Mouse (Mus musculus) liver, embryonic 12.5 days (tissue): ENCODE results near the gene Tram2. TPM values are rescaled to one million over a fixed set of nuclear protein-coding genes. Genes with fewer than 3 reads are reported as not detected.
A peak's percentile ranks its signal among the peaks of the same experiment; 100 is the strongest.

ENCODE experiments used
- ATAC-seq: fragments of 200-750 bp; cut with Nextera tagmentation; 2 replicates; pipeline ENCODE4 v1.8.0; 2017; ENCODE audit warnings: moderate number of reproducible peaks, mild to moderate bottlenecking, moderate library complexity
- H3K27ac ChIP-seq: fragments of 300-500 bp; sonication (generic); 2 replicates; pipeline ENCODE4 v1.5.1; 2016; ENCODE audit warnings: mild to moderate bottlenecking
- H3K27me3 ChIP-seq: fragments of 300-500 bp; sonication (generic); replicated peaks from 2 replicates; pipeline ENCODE4 v1.6.1; 2016; ENCODE audit warnings: mild to moderate bottlenecking, moderate library complexity
- H3K36me3 ChIP-seq: fragments of 300-500 bp; sonication (generic); 2 replicates; pipeline ENCODE4 v1.6.1; 2016; ENCODE audit warnings: mild to moderate bottlenecking, moderate library complexity
- H3K4me1 ChIP-seq: fragments of 300-500 bp; sonication (generic); 2 replicates; pipeline ENCODE4 v1.6.1; 2016
- H3K4me2 ChIP-seq: fragments of 300-500 bp; sonication (generic); 2 replicates; pipeline ENCODE4 v1.6.1; 2016; ENCODE audit warnings: mild to moderate bottlenecking, moderate library complexity
- H3K4me3 ChIP-seq: fragments of 300-500 bp; sonication (generic); 2 replicates; pipeline ENCODE4 v1.5.1; 2016; ENCODE audit warnings: mild to moderate bottlenecking, moderate library complexity
- H3K9ac ChIP-seq: fragments of 300-500 bp; sonication (generic); 2 replicates; pipeline ENCODE4 v1.6.1; 2016; ENCODE audit warnings: mild to moderate bottlenecking, moderate library complexity
- H3K9me3 ChIP-seq: fragments of 300-500 bp; sonication (generic); replicated peaks from 2 replicates; pipeline ENCODE4 v1.6.1; 2016; ENCODE audit warnings: mild to moderate bottlenecking, moderate library complexity
- WGBS: fragments of 180-500 bp; shearing (Covaris S2); methylation state at CpG from one replicate; pipeline ENCODE4 v1.1.7; 2016; ENCODE audit not compliant: insufficient replicate concordance; 5-methylcytosine and 5-hydroxymethylcytosine counted together
- polyA plus RNA-seq: library from polyadenylated mRNA; unstranded; fragments of >200 nt; fragmentation: Nextera tagmentation; extraction: Ambion mirVana; gene quantifications from 2 replicates; pipeline ENCODE4 v1.2.1, GENCODE M21; 2016

Gene Tram2
- polyA plus RNA-seq, 1 experiment from 2014 or later = 1.6 TPM

DNA sequence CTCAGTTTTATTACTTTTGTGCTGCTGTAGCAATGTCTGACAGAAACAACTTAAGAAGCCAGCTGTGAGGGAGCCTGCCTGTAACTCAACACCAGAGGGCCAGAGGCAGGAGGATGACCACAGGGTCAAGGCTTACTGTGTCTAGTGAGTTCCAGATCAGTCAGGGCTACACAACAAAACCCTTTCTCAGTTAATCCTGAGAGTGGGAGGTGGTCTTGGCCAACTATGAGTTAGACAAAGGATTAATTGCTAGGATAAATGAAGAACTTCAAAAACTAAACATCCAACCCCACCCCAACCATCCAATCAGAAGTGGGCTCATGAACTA, 45.3 kb downstream of the Tram2 start:
- H3K9ac ChIP-seq = no peak overlapping the region
- H3K4me2 ChIP-seq = no peak overlapping the region
- no peaks in the 10 kb centered on the region for H3K4me1 ChIP-seq
- no peaks in the 10 kb centered on the region for H3K36me3 ChIP-seq
- no peaks in the 10 kb centered on the region for H3K27me3 ChIP-seq
- no peak overlapping the region for H3K4me3 ChIP-seq
- H3K9me3 ChIP-seq = no peaks in the 10 kb centered on the region
- H3K27ac ChIP-seq = no peak overlapping the region
- ATAC-seq = no peak

DNA sequence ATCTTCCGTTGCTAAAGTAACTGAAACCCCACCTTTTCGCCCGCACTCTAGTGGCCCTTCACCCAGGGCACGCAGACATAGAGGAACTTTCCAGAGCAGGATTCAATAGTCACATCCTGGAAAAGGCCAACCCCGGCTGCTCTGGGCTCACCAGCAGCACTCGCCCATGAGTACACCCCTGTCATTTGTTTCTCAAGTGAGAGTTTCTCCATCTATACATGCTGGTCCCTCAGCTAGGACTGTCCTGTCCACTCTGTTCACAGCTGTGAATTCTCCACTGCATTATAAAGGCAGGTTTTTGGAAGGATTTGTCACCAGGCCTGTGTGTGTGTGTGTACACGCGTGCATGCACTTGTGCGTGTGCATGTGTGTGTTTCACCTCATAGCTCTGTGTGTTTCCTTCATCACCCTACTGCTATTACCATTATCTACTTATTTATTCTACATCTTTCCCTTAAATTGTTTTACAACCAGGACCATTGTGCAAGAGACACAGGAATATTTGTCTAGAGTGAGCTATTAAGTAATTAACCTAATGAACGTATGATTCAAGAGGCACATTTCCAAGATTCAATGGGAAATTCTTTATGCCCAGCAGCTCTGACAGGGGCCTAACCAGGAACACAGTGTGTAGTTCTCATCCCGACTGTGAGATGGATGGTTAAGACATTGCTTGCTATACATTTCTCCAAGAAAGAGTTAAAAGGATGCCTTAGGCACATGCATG, 45.8 kb downstream of the Tram2 start:
- H3K4me1 ChIP-seq = no peaks in the 10 kb centered on the region
- no peak overlapping the region for H3K4me3 ChIP-seq
- no peak for ATAC-seq
- 80% methylated on average over 11 of the region's 11 CpGs for WGBS
- H3K9me3 ChIP-seq = no peaks in the 10 kb centered on the region
- no peak overlapping the region for H3K27ac ChIP-seq
- no peaks in the 10 kb centered on the region for H3K36me3 ChIP-seq
- H3K9ac ChIP-seq = no peak overlapping the region
- no peaks in the 10 kb centered on the region for H3K27me3 ChIP-seq
- H3K4me2 ChIP-seq = no peak overlapping the region

DNA sequence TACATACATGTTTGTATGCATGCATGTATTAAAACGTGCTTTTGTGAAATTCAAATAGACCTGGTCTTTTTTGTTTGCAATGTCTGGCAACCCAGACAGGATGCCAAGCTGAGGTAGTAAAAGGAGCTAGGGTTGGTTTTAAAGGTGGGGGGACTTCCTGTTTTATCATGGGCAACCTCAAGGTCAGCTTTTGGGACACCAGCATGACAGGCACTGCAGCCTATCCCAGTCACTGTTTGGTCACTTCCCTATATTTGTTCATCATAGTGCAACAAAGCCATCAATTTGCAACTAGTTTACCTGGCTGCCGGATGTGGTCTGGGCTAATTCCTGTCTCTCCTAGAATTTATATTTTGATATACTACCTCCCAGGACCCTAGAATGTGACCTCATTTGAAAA, 47.4 kb downstream of the Tram2 start:
- Histone ChIP-seq H3K27me3 (no peaks in the 10 kb centered on the region), H3K4me1 (no peaks in the 10 kb centered on the region), H3K9ac (no peak overlapping the region), H3K4me2 (no peak overlapping the region), H3K4me3 (no peak overlapping the region), H3K36me3 (no peaks in the 10 kb centered on the region), H3K9me3 (no peaks in the 10 kb centered on the region), H3K27ac (no peak overlapping the region)
- WGBS = 64% methylated on average over 2 of the region's 2 CpGs
- ATAC-seq = no peak

DNA sequence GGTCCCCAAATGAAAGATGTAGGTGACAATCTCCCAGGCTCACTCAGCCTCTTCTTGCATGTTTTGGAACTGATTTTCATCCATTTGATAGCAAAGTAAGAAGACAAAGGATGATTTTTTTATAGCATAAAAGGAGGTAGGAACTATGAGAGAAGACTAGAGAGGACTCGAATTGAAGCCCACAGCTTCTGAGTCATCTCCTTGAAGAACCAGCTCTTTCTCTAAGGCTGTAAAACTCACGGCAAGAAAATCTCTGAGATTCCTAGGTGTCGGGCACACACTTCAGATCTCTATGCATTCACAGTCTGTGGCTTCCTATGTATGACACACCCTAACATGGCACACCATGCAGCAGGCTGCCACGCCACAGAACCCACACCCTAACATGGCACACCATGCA, 50.0 kb downstream of the Tram2 start:
- peaks cover 10% of the 10 kb centered on the region for H3K4me1 ChIP-seq
- no peak overlapping the region for H3K27ac ChIP-seq
- H3K4me3 ChIP-seq = no peak overlapping the region
- no peak for ATAC-seq
- no peaks in the 10 kb centered on the region for H3K36me3 ChIP-seq
- 71% methylated on average over 4 of the region's 4 CpGs for WGBS
- H3K9me3 ChIP-seq = no peaks in the 10 kb centered on the region
- H3K27me3 ChIP-seq = no peaks in the 10 kb centered on the region
- H3K9ac ChIP-seq = no peak overlapping the region
- no peak overlapping the region for H3K4me2 ChIP-seq

DNA sequence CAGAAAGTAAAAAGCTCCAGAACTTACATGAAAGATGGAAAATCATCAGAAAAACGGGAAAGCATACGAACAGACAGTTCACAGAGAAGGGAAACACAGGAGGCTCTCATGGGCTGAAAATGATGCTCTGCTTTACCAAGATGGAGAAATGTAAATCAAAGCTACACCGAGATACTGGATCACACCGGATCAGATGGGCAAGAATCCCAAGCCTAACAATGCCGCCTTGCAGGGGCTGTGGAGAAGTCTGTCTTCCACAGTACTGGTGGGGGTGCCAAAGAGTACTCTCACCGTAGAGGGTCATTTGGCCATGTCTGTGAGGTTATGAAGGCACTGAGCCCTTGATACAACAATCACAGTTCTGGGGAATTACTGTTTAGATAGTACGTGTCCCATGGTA, 52.5 kb downstream of the Tram2 start:
- no peak for ATAC-seq
- Histone ChIP-seq H3K36me3 (no peaks in the 10 kb centered on the region), H3K9me3 (no peaks in the 10 kb centered on the region), H3K4me3 (no peak overlapping the region), H3K4me2 (no peak overlapping the region), H3K9ac (no peak overlapping the region), H3K27me3 (no peaks in the 10 kb centered on the region), H3K4me1 (peaks cover 14% of the 10 kb centered on the region), H3K27ac (no peak overlapping the region)
- WGBS = 70% methylated on average over 7 of the region's 7 CpGs

DNA sequence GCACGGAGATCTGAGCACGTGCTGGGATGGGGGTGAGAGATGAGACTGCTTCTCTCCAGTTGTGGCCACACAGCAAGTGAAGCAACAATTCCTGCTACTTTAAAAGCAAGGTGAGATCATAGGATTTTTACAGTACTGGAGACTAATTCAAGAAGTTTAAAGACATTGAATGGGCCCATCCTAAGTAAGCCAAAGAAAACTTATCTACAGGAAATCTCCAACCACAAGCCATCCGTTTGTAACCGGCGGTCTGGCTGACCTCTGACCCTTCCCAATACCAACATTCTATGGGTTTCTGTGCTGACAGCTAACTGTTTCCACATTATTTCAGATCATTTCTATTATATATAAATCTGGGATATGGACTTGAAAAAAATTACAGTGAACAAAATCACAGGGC, 53.8 kb downstream of the Tram2 start:
- Histone ChIP-seq H3K9ac (no peak overlapping the region), H3K4me3 (no peak overlapping the region), H3K27me3 (no peaks in the 10 kb centered on the region), H3K4me1 (peaks cover 14% of the 10 kb centered on the region), H3K9me3 (no peaks in the 10 kb centered on the region), H3K4me2 (no peak overlapping the region), H3K27ac (no peak overlapping the region), H3K36me3 (no peaks in the 10 kb centered on the region)
- WGBS = 22% methylated on average over 5 of the region's 5 CpGs
- ATAC-seq = no peak

DNA sequence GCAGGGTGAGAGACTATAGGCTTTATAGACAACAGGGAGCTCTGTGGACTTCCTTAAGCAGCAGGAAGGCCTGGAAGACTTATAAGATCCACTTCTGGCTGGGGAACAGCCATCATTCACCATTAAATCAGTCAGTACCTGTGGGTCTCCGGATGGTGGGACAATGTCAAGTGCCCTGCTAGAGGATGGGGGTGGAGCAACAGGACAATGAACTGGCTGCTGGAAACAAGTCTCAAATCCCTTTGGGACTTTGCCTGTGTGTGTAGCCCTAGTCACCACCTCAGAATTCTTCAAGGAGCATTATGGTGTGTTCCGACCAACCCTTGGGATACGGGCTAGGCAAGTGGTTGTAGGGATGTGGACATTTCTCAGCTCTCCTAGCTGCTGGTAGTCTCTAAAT, 55.9 kb downstream of the Tram2 start:
- Histone ChIP-seq H3K9ac (no peak overlapping the region), H3K4me1 (peaks cover 14% of the 10 kb centered on the region), H3K27me3 (no peaks in the 10 kb centered on the region), H3K27ac (no peak overlapping the region), H3K4me2 (no peak overlapping the region), H3K4me3 (no peak overlapping the region), H3K36me3 (no peaks in the 10 kb centered on the region), H3K9me3 (no peaks in the 10 kb centered on the region)
- ATAC-seq = no peak
- 78% methylated on average over 3 of the region's 3 CpGs for WGBS

DNA sequence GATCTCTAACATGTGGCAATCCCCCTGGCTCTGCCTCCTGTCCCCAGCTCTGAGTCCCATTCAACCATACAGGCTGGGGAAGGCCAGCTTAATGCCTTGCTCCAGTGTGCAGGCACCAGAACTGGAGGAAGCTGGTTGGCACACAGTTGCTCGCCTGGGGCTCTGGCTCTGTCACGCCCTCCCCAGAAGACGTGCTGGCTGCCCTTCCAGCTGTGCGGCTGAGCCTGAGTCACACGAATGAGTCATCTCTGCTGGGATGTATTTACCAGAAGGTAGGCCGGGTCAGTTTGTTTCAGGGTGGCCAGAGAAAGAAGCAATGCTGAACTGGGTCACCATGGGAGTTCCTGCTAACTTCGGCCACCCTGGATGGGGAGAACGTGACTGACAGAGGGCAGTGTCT, 64.6 kb downstream of the Tram2 start:
- WGBS = 49% methylated on average over 8 of the region's 8 CpGs
- peaks cover 14% of the 10 kb centered on the region; the same call in 1 of the 2 replicates for H3K36me3 ChIP-seq
- no peaks in the 10 kb centered on the region for H3K9me3 ChIP-seq
- H3K4me2 ChIP-seq = no peak overlapping the region
- H3K4me1 ChIP-seq = 0 out of 2 replicates have a peak, but pooled peaks cover 2% of the 10 kb centered on the region
- H3K27ac ChIP-seq = no peak overlapping the region
- H3K27me3 ChIP-seq = no peaks in the 10 kb centered on the region
- H3K4me3 ChIP-seq = no peak overlapping the region
- no peak overlapping the region for H3K9ac ChIP-seq
- ATAC-seq = 0 out of 2 replicates have a peak, but pooled peaks have one; percentile 46

DNA sequence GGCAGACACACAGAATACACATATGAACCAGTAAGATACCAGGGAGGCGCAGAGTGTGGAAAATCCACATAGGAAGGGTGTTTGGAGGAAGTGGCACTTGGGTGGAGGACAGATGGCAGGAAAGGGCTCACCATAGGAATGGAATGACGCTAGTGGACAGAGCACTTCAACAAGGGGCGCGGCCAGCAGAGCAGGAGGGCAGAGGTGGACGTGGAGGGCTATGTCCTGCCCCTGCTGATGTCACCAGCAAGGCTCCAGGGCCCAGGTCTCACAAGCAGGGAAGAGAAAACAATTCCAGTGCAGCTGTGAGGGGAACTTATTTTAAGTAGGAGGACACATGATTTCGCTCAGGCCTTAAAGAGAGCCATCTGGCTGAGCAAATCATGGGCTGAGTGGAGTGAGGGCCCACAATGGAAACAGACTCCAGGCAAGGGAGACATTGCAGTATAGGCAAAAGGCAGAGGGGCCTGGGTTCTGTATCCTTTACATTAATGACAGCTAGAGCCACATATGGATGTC, 68.7 kb downstream of the Tram2 start:
- H3K9me3 ChIP-seq = no peaks in the 10 kb centered on the region
- H3K4me3 ChIP-seq = no peak overlapping the region
- no peak overlapping the region for H3K4me2 ChIP-seq
- ATAC-seq = no peak
- no peak overlapping the region for H3K27ac ChIP-seq
- H3K27me3 ChIP-seq = no peaks in the 10 kb centered on the region
- no peak overlapping the region for H3K9ac ChIP-seq
- H3K36me3 ChIP-seq = peaks cover 14% of the 10 kb centered on the region
- 0 out of 2 replicates have a peak, but pooled peaks cover 6% of the 10 kb centered on the region for H3K4me1 ChIP-seq
- 73% methylated on average over 6 of the region's 6 CpGs for WGBS

DNA sequence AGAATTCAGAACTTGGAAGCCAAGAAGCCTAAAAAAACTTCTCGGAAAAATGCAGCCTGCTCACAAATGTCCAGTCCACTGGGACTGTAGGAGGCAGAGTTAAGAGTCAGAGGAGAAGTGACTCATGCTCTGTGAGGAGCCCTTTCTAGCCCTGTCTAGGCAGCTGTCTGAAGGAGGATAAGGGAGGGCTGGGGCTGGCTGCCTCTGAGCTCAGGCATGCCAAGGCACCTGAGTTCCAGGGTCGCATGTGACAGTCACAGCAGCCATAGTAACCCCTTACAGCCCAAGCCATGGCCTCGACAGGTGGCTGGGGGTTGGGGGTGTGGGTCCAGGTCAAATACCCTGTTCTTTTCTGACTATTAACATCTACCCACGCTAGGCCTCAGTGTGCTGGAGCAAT, 70.1 kb downstream of the Tram2 start:
- 58% methylated on average over 4 of the region's 4 CpGs for WGBS
- Histone ChIP-seq H3K27ac (no peak overlapping the region), H3K4me2 (no peak overlapping the region), H3K36me3 (peaks cover 14% of the 10 kb centered on the region), H3K4me3 (no peak overlapping the region), H3K9ac (no peak overlapping the region), H3K4me1 (0 out of 2 replicates have a peak, but pooled peaks cover 3% of the 10 kb centered on the region), H3K9me3 (no peaks in the 10 kb centered on the region), H3K27me3 (no peaks in the 10 kb centered on the region)
- ATAC-seq = no peak

DNA sequence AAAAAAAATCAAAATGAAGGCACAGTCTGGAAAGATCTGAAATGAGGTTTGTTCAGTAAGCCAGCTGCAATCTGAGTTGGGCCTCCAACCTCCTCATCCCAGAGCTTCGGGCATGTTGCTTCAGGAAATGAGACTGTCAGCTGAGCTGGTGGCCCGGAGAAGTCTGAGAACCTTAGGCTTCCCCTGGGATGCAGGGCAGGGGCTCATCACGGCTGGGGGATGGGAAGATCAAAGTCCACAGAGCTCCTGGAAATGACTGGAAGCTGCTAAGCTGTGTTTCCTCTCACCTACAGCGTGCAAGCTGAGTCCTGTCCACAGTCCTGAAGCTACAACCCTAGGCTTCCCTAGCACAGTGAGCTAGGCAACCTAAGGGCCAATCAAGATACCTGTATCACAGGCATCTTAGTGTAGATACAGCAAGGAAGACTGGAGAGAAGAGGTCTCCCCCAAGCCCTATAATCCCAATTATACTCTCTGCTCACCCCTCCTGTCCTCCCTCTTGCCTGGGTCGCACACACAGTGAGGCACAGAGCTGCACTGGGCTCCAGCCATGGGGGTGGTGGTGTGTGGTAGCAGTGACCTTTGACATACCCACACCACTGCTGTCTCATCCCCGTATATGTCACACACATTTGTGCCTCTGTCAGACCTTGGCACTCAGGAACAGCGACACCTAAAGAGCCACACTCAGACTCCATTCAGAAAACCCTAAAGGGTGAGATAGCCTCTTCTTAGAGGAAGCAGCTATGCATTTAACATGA, 70.9 kb downstream of the Tram2 start:
- Histone ChIP-seq H3K4me3 (no peak overlapping the region), H3K27ac (no peak overlapping the region), H3K9ac (no peak overlapping the region), H3K9me3 (no peaks in the 10 kb centered on the region), H3K36me3 (peaks cover 14% of the 10 kb centered on the region), H3K27me3 (no peaks in the 10 kb centered on the region), H3K4me1 (0 out of 2 replicates have a peak, but pooled peaks cover 3% of the 10 kb centered on the region), H3K4me2 (no peak overlapping the region)
- ATAC-seq = peak; percentile 55; the same call in 1 of the 2 replicates
- WGBS = 56% methylated on average over 7 of the region's 7 CpGs

DNA sequence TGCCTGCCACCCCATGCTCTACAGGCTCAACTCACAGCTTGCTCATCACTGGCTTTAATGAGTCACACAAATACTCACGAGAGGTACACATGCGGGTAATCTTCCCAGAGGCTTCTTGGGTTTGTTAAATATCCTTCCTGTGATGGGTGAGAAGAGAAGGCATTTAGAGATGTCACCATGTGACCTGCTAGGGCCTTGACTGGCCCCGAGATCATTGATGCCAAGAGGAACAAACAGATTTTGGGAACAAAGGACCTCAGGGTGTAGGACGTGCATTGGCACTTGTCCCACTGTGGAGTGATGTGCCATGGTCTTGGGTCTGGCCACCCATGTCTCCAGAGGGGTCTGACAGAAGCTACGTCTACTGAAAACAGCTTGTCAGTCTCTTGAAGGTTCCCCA, 72.3 kb downstream of the Tram2 start:
- Histone ChIP-seq H3K27me3 (no peaks in the 10 kb centered on the region), H3K9me3 (no peaks in the 10 kb centered on the region), H3K4me1 (0 out of 2 replicates have a peak, but pooled peaks cover 3% of the 10 kb centered on the region), H3K9ac (no peak overlapping the region), H3K4me3 (no peak overlapping the region), H3K27ac (no peak overlapping the region), H3K36me3 (peaks cover 12% of the 10 kb centered on the region), H3K4me2 (no peak overlapping the region)
- 77% methylated on average over 5 of the region's 5 CpGs for WGBS
- ATAC-seq = no peak
